Mouse (Mus musculus) ES-Bruce4 (cell line): ENCODE results near the gene Plin3. TPM values are rescaled to one million over a fixed set of nuclear protein-coding genes. Genes with fewer than 3 reads are reported as not detected.

Experiments
- H3K27ac ChIP-seq: 2 replicates; pipeline ENCODE4 v1.5.1; 2012; ENCODE audit warnings: low read length, inconsistent platforms; ENCODE audit not compliant: insufficient read depth
- H3K27me3 ChIP-seq: 2 replicates; pipeline ENCODE4 v1.6.1; 2012; ENCODE audit warnings: mild to moderate bottlenecking, low read length, inconsistent platforms; ENCODE audit not compliant: control insufficient read depth, poor library complexity, insufficient read depth, severe bottlenecking
- H3K36me3 ChIP-seq: 2 replicates; pipeline ENCODE4 v1.6.1; 2012; ENCODE audit warnings: inconsistent platforms, mild to moderate bottlenecking, low read length, moderate library complexity; ENCODE audit not compliant: control insufficient read depth, poor library complexity, insufficient read depth, severe bottlenecking
- H3K4me1 ChIP-seq: one replicate; pipeline ENCODE4 v1.8.1; 2011; ENCODE audit warnings: low read length; ENCODE audit not compliant: control insufficient read depth, insufficient read depth
- H3K4me3 ChIP-seq: 2 replicates; pipeline ENCODE4 v1.5.1; 2011; ENCODE audit warnings: low read depth, mild to moderate bottlenecking, low read length
- H3K9ac ChIP-seq: 2 replicates; pipeline ENCODE4 v1.6.1; 2012; ENCODE audit warnings: low read depth, mild to moderate bottlenecking, inconsistent platforms; ENCODE audit not compliant: poor library complexity, severe bottlenecking
- H3K9me3 ChIP-seq: replicated peaks from 2 replicates; pipeline ENCODE4 v1.6.1; 2012; ENCODE audit warnings: mild to moderate bottlenecking, low read length, inconsistent platforms; ENCODE audit not compliant: control insufficient read depth, poor library complexity, insufficient read depth, severe bottlenecking
- CTCF ChIP-seq: IDR thresholded peaks from one replicate; pipeline ENCODE4 v1.8.1; 2011; ENCODE audit warnings: low read depth, low read length
- EP300 ChIP-seq: IDR thresholded peaks from 2 replicates; pipeline ENCODE4 v1.6.1; 2011; ENCODE audit warnings: low read depth, low read length; ENCODE audit not compliant: insufficient read depth
- POLR2A ChIP-seq: IDR thresholded peaks from one replicate; pipeline ENCODE4 v1.8.1; 2011; ENCODE audit warnings: low read length; ENCODE audit not compliant: insufficient read depth
- polyA plus RNA-seq: library from polyadenylated mRNA; stranded (reverse); fragments of >200 nt; gene quantifications from 2 replicates; pipeline ENCODE4 v1.2.4, GENCODE M21; 2011; ENCODE audit warnings: low read depth; ENCODE audit not compliant: missing spikeins, insufficient read depth, insufficient read length

Plin3 gene
- polyA plus RNA-seq, 1 experiment: 57.1 TPM

GRCm38 (mm10) chr17:56233818-56234469, 58.7 kb downstream of the Plin3 start:
- Histone ChIP-seq H3K27ac (no peak overlapping the region), H3K4me1 (no peaks in the 10 kb centered on the region), H3K4me3 (no peak overlapping the region), H3K36me3 (no peaks in the 10 kb centered on the region), H3K27me3 (no peaks in the 10 kb centered on the region), H3K9ac (no peak overlapping the region), H3K9me3 (no peaks in the 10 kb centered on the region)
- TF ChIP-seq CTCF: no peak
- TF ChIP-seq EP300: no peak
- TF ChIP-seq POLR2A: no peak

DNA sequence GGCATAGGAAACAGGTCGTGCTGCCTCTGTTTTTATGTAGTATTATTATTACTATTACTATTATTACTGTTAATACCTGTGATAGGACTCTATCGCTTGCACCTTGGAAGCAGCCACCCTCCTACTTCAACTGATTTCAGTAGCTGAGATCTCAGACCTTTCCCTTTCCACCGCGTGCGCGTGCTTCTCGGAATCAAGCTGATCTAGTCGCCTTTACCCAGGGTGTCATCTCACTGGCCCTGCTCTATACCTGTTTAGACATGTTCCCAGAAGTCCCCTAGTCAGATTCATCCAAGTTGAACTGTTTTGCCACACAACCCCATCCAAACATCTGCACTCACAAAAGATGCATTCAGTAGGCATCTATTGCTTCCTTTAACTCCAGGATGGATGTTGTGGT, 59.3 kb downstream of the Plin3 start:
- TF ChIP-seq CTCF (no peak), EP300 (no peak)
- H3K36me3 ChIP-seq: no peaks in the 10 kb centered on the region
- no peak overlapping the region for H3K27ac ChIP-seq
- no peak overlapping the region for H3K4me3 ChIP-seq
- H3K27me3 ChIP-seq: no peaks in the 10 kb centered on the region
- no peaks in the 10 kb centered on the region for H3K9me3 ChIP-seq
- no peaks in the 10 kb centered on the region for H3K4me1 ChIP-seq
- H3K9ac ChIP-seq: no peak overlapping the region

DNA sequence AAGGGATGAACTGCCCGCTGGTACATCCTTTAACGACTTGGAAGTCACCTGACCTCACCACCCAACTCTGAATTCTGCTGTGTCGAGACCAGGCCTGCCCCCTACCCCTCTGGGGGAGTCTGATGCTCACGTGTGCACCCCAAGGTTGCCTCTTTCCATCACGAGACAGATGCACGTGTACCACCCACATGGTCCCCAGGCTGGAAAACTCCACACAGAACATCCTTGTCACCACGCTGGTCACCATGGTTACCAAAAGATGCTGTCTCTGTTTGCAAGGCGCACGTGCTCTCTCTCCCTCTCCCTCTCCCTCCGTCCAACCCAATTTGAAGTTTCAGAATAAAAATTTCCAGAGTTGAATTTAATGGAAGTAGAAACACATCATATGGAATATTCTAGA, 62.7 kb downstream of the Plin3 start:
- H3K9me3 ChIP-seq: no peaks in the 10 kb centered on the region
- no peak overlapping the region for H3K9ac ChIP-seq
- H3K27me3 ChIP-seq: no peaks in the 10 kb centered on the region
- no peak overlapping the region for H3K4me3 ChIP-seq
- TF ChIP-seq CTCF (no peak), EP300 (no peak), POLR2A (no peak)
- H3K4me1 ChIP-seq: no peaks in the 10 kb centered on the region
- H3K36me3 ChIP-seq: no peaks in the 10 kb centered on the region
- no peak overlapping the region for H3K27ac ChIP-seq

Other genes starting within 250 kb of the Plin3 start
- 38.4 and 38.7 TPM in 2 replicates for gene Ubxn6, start 217.8 kb downstream of the Plin3 start, polyA plus RNA-seq
- gene Hdgfl2, start 213.2 kb downstream of the Plin3 start, polyA plus RNA-seq: 77.5 and 82.8 TPM in 2 replicates
- 0.21 and 0.35 TPM in 2 replicates for gene Plin4, start 183.1 kb downstream of the Plin3 start, polyA plus RNA-seq
- gene Plin5, start 175.3 kb downstream of the Plin3 start, polyA plus RNA-seq: 0.90 and 1.0 TPM in 2 replicates
- not detected in 2 replicates for gene Lrg1, start 170.9 kb downstream of the Plin3 start, polyA plus RNA-seq
- gene Sema6b, start 152.5 kb downstream of the Plin3 start, polyA plus RNA-seq: 2.1 and 2.5 TPM in 2 replicates
- gene Tnfaip8l1, start 130.4 kb downstream of the Plin3 start, polyA plus RNA-seq: 1.8 and 2.5 TPM in 2 replicates
- gene Mydgf, start 109.0 kb downstream of the Plin3 start, polyA plus RNA-seq: 37.4 and 48.4 TPM in 2 replicates
- 20.9 and 21.1 TPM in 2 replicates for gene Dpp9, start 74.0 kb downstream of the Plin3 start, polyA plus RNA-seq
- gene Fem1a, start 36.1 kb downstream of the Plin3 start, polyA plus RNA-seq: 4.9 and 5.4 TPM in 2 replicates
- gene Ticam1, start 16.1 kb downstream of the Plin3 start, polyA plus RNA-seq: 4.0 and 4.7 TPM in 2 replicates
- not detected in 2 replicates for gene Arrdc5, start 7.4 kb upstream of the Plin3 start, polyA plus RNA-seq
- gene Uhrf1, start 10.4 kb upstream of the Plin3 start, polyA plus RNA-seq: 162 and 174 TPM in 2 replicates
- 9.5 and 11.5 TPM in 2 replicates for gene Kdm4b, start 33.2 kb upstream of the Plin3 start, polyA plus RNA-seq
- gene Ptprs, start 183.6 kb upstream of the Plin3 start, polyA plus RNA-seq: 149 and 159 TPM in 2 replicates
- not detected in 2 replicates for gene Znrf4, start 219.6 kb upstream of the Plin3 start, polyA plus RNA-seq